Mouse (Mus musculus) 3T3-L1 (cell line): ENCODE measurements around the gene Traf6.

Experiments
- DNase-seq: peaks from one replicate; pipeline ENCODE4 v3.0.0-alpha.2; 2015; ENCODE audit warnings: low read depth, low spot score

The Traf6 gene

DNA sequence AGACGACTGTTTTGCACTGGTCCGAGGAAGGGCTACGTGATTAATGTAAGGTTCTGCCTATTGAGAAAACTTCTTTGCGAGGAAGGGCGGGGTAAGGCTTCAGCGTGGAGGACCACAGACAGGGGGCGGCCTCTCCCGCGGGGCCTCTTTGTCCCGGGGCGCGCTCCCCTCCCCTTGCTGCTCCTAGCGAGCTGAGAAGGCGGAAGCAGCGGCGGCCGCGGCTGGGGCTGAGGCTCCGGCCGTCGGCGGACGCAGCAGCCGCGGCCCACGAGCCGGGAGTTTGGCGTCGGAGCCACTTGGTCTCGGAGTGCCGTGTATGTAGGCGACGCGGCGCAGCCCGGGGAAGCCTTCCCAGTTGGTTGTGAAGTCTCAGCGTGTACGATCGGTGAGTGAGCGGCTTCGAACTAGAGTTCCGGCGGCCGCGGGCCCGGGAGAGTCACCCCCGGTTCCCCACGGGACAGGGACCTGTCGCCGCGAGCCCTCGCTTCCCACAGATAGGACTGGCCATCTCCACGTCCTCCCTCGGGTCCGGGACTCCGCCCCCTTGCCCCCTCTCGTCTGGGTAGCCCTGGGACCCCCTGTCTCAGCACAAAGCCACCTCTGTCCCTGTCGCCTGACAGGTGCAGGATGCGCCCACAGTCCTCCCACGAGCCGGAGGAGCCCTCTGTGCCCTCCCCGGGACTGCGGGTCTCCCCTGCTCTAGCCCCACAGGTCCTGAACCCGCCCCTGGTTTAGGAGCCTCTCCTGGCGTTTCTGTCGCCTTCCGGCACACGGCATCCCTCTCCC lies at the start of gene Traf6:
TSS of gene Traf6 (plus strand) at position 194 of the 786 bp plus-strand sequence.
- DNase-seq: peak; percentile 91

DNA sequence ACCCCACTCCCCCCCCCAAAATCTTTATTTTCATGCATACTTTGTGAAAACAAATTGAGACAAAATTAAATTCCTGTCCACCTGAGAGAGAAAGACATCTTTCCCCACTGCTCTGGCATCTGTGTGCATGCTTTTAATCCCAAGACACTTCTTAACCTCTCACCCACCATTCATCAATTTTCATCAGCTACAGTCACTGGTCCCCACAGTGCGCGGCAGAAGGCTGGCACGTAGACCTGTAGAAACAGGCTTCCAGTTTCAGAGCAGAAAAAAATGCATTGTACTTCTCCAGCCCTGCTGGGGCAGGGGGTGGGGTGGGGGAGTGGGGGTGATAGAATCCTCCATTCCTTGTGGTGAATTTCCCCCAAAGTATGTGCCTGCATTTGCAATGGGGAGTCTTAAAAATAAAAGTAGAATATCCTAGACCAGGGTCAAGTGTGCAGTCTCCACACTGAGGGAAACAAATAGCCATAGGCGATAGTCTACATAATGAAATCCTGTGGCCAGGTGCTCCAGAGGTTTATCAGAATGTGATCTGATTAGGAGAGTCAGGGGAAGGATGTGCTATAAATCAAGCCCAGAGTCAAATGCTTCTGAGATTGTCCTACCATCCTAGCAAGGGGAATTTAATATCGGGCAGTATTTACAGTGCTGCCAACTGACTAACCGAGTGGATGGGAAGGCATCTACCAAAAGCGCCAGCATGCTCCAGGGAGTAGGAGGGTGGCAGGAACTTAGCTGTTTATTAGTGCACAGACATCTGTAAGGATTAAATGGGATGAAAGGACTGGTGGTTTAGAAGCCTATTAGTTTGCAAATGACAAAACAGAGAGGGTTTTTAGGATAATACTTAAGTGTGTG lies 39.0 kb upstream of the Traf6 start:
- no peak for DNase-seq

DNA sequence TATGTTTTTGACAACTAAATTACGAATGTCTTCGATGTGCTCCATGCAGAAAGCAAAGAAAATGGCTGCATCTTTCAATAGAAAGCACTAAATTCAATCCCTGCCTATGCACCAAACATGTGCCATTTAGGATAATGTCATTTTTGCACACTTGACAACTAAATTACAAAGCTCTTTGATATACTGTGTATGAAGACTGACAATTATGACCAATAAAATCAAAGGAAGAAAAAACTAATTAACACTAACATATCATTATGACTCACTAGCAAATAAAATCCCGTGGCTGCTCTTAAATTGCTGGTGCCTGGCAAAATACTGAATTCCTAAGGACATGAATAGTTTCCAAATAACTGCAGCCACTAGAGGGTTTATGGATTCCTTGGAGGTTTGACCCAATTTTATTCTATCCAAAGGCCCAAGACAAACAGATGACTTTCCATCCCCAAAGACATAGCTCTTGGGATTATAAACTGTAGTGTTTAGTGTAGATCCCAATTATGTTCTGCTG lies 38.3 kb upstream of the Traf6 start:
- peak; percentile 9 for DNase-seq

DNA sequence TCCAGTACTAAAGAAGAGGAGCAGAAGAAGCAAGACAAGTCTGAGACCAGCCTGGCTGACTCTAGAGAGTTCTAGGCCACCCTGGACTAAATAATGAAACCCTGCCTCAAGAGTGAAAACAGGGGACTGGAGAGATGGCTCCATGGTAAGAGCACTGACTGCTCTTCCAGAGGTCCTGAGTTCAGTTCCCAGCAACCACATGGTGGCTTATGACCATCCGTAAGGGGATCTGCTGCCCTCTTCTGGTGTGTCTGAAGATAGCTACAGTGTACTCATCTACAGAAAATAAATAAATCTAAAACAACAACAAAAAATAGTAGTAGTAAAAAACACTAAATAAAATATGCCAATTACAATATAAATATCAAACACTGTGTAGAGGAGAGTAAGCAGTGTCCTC lies 32.4 kb upstream of the Traf6 start:
- no peak for DNase-seq

DNA sequence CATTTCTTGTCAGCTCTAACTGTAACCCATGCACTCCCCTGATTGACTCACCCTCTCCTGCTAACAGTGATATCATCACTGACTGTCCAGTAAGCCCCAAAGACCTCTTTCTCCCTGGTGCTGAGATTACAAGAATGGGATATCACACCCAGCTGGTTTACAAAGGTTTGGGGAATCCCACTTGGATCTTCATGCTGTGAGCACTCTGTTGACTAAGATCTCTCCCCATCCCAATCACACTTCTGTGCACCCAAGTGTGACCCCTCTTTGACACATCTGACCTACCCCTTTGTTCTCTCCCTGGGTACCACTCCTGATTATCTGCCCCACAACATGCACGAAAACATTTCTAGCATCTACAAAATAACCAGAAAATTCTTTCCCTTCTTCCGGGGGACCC lies 29.9 kb upstream of the Traf6 start:
- no peak for DNase-seq

DNA sequence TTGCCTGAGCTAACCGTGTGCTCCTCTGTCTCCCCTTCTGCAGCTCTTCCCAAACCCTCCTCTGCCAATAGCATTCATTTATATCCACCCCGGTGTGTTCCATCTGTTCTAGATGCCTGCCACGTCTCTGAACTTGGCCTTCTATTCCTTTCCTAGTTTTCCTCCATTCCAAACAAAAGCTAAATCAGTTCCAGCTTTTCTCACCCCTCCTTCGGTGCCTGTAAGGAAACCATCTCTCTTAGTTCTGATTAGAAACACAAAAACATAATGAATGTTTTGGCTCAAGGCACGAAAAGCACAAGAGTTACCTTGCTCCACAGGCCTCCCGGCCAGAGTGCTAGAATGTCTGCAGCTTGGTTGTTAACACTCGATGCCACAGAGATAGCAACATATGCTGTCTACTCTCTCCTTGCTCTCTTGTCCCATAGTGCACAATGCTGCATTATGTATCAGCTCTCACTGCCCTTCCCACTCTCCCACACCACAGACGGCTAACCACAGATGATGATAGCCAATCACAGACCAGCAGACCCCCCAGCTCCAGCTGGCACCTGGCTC lies 29.0 kb upstream of the Traf6 start, which contains the start of the genes Rag1 and B230118H07Rik:
TSS of gene Rag1 (minus strand) at position 388 of the 558 bp plus-strand sequence.
TSS of gene B230118H07Rik (minus strand) at position 419 of the 558 bp plus-strand sequence.
- DNase-seq: no peak

DNA sequence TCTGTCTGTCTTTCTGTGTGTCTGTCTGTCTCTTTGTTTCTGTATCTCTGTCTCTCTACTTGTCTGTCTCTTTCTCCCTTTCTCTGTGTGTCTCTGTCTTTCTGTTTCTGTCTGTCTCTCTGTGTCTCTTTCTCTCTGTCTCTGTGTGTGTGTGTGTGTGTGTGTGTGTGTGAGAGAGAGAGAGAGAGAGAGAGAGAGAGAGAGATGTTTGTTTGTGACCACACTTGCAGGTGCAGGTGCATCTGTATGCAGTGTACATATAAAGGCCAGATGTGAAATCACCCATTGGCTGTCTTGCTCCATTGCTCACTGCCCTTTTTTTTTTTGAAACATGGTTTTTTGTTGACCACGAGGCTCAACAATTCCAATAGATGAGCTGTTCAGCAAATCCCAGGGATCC lies 27.8 kb upstream of the Traf6 start:
- no peak for DNase-seq

DNA sequence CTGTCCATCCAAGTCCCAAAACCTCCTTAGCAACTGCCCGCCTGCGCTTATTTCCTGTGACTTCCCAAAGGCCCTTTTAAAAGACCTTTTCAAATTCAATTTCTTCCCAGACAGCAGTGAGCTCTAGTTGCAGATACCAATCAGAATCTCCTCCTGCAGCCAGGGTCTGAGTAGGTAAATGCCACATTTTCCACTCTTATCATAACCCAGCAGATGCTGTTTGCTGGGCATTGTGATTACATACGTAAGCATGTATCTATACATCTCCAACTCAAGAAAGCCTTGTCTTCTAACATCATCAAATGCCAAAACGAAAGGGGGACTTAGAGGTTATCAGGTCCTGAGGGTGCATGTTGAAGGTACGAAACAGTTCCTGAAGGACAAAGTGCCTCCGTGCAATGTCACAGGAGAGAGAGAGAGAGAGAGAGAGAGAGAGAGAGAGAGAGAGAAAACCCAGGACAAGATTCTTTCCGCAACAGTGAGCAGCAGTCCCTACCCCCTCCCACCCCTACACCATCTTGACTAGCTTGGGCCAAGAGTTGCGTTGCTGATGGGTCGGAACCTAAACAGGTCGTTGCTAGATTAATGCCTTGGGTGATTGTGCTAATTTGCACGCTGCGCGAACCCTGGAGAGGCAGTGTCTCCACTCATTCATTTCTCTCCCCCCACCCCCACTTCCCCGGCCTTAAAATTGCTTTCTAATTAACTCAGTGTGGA lies 25.9 kb upstream of the Traf6 start:
- no peak for DNase-seq

DNA sequence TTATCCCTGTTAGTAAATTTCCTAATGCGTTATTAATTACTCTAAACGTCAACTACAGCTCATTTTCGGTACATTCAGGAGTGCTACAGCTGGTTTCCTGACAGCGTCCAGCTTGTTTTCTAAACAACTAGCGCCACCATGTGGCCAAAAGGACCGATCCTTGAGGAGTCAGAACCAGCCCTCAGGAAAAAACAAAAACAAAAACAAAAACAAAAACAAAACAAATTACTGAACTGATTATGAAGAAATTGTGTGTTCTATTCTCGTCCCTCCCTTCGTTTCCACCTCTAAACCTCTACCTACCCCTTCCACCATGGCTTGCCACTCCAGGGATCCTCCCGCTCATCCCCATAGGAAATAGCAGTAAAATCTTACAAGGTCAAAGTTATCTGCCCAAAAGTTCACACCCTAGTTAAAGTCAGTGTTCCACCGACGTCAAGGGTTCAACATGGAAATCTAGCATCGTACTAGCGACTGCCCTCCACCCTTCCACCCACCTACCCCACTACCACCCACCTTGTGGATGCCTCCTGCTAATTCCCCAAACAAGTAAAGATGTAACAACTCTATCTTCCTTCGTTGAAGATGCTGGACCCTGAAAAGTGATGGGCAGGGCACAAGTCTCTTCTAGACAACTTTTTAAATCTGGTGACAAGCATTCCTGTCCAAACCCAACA lies 25.2 kb upstream of the Traf6 start:
- DNase-seq: peak; percentile 80

DNA sequence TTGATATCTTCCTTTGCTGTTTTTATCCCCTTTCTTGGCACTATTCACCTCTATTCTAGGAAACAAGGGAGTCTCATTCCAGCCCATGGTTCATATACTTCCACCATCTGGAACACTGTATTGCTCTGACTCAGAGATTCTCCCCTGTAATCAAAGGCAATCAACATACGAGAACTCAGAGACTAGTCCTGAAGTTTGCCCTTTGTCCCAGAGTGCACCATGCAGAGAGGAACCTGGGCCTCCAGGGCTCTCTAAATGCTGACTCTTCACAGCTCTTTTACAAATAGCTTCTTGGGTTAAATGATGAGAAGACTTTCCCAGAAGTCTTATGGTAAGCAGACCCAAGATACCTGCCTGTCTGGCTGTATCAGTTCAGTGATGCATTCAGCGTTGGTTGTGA lies 17.7 kb upstream of the Traf6 start:
- DNase-seq: no peak

DNA sequence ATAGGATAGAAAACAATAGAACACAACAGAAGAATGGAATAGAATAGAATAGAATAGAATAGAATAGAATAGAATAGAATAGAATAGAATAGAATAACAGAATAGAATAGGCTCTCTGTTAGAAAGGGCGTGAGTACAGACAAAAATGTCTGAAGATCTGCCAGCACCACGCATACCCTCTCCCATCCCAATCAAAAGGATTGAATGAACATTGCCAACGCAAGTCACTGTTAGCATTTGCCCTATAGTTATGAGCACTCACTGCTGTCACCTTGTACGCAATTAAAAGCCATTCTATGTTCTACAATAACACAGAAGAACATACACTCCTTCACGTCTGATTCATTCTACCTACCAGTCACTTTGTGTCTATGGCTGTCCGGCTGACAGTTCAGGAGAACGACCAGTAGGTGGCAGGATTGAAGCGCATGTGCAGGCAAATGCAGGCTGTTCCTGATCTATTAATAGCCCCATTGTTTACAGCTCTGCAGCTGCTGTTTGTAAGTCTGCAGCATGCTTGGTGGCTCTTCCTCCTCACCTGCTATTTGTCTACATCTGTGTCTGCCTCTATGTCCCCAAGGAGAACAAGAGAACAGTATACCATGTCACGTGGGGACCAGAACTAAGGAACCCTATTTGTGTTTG lies 13.0 kb upstream of the Traf6 start:
- peak; percentile 88 for DNase-seq

DNA sequence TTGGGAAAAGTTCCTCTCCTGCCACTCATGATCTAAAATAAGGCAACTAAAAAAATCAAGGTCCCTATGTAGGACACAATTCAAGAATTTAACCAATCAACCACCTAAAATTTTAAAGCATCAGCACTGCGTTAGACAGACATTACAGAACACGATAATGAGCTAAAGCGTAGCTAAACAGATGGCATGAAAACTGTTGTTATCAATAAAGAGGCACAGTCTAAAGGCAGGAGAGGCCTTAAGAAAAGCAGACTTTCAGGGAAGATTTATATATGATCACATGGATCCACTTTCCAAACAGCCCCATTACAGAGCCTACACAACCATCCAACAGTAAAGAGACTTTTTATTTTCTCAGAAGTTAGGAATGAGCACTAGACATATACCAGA lies 12.5 kb upstream of the Traf6 start:
- no peak for DNase-seq

DNA sequence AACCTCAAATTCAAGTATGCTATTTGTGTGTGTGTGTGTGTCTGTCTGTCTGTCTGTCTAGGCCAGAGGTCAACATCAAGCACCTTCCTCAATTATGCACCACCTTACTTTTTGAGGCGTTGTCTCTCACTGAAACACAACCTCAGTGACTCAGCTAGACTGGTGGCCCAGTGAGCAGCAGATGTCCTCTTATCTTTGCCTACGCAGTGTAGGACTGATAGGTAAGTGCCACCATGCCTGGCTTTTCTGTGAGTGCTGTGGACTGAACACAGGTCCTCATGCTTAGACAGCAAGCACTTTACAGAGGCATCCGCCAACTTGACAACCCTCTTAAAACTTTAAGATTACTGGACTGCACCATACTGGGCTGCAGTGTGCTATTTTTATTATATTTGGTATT lies 9.5 kb upstream of the Traf6 start:
- DNase-seq: no peak

DNA sequence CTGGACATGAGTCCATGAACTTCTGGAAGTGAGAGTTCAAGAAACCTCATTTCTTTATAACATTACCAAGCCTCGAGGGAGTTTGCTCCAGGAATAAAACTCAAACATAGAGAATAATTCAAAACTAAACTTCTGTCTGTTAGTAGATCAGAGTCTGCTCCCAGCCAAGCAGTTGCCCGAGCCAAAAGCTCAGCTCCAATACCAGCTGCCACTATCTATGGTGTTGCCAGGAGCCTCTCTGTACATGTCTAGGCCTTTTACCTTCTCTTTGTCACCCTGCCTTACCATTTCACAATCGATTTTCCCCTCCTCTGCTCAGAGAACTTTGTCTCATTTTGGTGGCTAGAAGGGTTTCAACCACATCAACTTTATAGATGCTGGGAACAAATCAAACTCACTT lies 4.7 kb upstream of the Traf6 start:
- no peak for DNase-seq

DNA sequence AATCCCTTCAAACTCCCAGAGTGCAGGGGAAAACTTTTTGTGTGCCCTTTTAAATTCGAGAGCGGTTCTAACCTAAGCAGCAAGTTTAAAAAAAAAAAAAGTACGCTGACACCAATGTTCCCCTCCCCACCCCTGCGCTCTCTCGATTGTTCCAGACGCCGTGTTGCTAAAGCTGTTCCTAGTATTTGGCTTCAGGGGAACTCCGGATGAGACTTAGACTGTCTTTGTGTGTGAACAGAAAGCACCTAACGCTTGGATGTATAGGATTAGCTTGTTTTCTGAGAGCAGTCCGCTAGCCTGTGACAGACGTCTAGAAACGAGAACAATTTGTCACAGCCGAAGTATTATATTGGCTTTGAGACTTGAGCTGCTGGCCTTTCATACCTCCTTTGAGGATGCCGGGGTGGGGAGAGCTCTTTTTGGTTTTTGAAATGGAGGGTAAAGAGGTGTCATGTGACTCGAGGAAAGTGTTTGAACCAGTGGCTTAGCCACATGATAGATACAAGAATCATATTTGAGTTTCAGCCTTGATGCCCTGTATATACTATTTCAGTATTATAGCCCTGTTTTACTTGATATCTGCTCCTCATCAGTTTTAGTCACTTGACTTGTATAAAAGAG lies 1.0 kb downstream of the Traf6 start:
- DNase-seq: peak; percentile 35

DNA sequence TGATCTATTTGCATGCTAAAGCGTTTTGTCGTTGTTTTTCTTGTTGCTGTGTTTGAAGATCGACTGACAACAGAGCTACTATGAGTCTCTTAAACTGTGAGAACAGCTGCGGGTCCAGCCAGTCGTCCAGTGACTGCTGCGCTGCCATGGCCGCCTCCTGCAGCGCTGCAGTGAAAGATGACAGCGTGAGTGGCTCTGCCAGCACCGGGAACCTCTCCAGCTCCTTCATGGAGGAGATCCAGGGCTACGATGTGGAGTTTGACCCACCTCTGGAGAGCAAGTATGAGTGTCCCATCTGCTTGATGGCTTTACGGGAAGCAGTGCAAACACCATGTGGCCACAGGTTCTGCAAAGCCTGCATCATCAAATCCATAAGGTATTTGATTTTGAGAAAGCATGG lies 6.2 kb downstream of the Traf6 start:
- DNase-seq: no peak

DNA sequence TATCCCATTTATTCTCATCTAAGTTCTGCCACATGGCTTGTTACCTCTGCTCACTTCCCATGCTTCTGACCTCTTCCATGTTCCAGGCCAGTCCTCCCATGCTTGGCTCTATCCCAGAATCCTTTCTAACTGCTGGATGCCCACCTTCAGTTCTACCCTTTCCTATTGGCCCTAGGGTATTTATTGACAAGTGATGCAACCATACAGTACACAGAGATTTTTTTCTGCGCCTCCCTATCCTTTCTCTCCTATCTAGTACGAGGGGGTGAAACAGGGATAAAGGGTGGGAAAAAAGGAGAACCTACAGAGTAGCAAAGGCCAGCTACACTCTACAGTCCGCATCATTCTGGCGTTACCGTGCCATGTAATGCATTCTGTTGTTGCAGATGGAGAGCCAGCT lies 9.8 kb downstream of the Traf6 start:
- no peak for DNase-seq

DNA sequence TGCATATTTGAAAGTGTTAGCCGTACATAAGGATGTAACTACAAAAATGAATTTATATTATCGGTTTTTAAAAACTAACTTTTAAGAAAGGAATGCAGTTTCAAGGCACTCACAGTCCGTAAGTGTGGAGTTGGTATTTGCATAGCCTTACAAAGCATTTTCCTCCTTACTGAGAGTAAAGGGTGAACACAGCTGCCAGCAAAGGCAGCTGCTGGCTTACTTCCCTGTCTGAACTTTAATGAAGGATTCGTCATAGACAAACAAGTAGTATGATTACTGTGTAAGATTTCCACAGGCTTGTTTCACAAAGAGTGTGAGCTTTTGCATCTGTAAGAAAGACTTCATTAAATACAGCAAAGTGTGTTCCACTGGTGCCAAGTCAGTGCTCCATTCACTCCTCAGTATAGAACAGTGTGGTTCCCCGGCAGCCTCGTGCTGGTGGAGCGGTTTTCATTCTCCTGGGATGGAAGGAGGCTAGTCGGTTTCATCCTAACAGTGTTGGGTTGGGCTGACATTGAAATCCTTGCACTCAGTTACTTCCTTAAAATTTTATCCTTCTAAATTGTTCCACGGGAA lies 12.1 kb downstream of the Traf6 start:
- no peak for DNase-seq

DNA sequence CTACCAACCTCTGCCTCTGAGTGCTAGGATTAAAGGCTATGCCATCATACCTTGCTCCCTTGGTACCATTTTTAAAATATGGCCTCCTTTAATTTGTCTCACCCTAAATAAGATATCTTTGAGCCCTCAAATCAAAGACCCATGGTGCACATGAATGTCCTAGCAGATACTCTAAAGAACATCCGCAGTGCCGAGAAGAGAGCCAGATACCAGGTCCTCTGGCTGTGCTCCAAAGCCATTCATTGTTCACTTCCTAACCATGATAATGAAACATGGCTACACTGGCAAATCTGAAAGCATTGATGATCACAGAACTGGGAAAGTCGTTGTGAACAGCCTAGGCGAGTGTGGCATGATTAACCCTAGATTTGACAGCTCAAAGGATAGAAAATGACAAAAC lies 14.8 kb downstream of the Traf6 start:
- no peak for DNase-seq
